Mouse (Mus musculus): ENCODE results near the gene Prkn.

- TF ChIP-seq CTCF (IDR thresholded peaks at IDR 0.05 in 2 of 3, conservative IDR thresholded peaks at IDR 0.05 in 1 of 3; ENCODE audit: control insufficient read depth in 1 of 3, insufficient read depth in 1 of 3, low read depth in 2 of 3, low read length in 3 of 3, poor library complexity in 1 of 3, severe bottlenecking in 1 of 3) = no peak
- TF ChIP-seq RCOR1 (IDR thresholded peaks at IDR 0.05; ENCODE audit: low read depth, low read length) = no peak
- no peak for TF ChIP-seq E2F4 (IDR thresholded peaks at IDR 0.05; ENCODE audit: borderline replicate concordance, low read depth, low read length)
- no peak for TF ChIP-seq USF1 (IDR thresholded peaks at IDR 0.05; ENCODE audit: low read depth, low read length)
- TF ChIP-seq SMC3 (IDR thresholded peaks at IDR 0.05; ENCODE audit: low read depth, low read length) = no peak
- TF ChIP-seq ETS1 (IDR thresholded peaks at IDR 0.05; ENCODE audit: low read depth, low read length) = no peak
- no peak for TF ChIP-seq MAX (IDR thresholded peaks at IDR 0.05; ENCODE audit: low read length)
- no peak for TF ChIP-seq POLR2AphosphoS5 (IDR thresholded peaks at IDR 0.05; ENCODE audit: borderline replicate concordance, low read depth, low read length)
- TF ChIP-seq SIN3A (IDR thresholded peaks at IDR 0.05; ENCODE audit: low read length) = no peak
- no peak for TF ChIP-seq POLR2A (IDR thresholded peaks at IDR 0.05; ENCODE audit: control insufficient read depth in 1 of 2, insufficient read depth in 1 of 2, low read depth in 1 of 2, low read length in 2 of 2, poor library complexity in 1 of 2)
- TF ChIP-seq TAL1 (IDR thresholded peaks at IDR 0.05; ENCODE audit: low read length) = no peak
Measured at GRCm38 (mm10) chr17:10854207-10854606, 14.0 kb downstream of the Prkn start.

All from MEL (cell line).